Mouse (Mus musculus): ENCODE results near the gene Crkl.

Crkl gene

DNA sequence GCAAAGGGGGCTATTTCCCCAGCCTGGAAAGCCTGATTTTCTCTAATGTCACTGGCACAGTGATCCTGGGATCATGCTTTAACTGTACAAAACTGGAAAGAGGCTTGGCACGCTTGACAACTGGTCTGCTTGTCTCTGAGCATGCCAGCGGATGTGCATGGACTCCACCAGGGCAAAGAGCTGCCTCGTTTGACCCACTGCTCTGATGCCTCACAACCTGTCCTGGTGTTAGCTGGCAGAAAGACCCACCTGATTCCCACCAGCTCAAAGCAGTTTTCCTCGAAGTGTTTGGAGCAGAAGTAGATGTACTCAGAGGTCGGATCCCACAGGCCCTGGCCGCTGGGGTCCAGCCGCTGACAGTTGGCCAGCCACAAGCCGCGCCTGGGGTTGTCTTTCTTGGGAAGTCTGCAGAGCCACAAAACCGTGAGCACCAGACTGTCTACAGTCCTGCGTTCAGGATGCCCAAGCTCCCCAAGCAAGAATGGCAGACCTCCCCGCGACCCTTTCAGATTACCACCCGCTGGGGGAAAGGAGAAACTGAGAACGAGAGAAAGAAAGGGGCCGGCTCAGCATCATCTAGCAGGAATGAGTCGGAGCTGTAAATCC lies 78.3 kb downstream of the Crkl start:
- DNase-seq (ENCODE audit: low spot score) = no peak

DNA sequence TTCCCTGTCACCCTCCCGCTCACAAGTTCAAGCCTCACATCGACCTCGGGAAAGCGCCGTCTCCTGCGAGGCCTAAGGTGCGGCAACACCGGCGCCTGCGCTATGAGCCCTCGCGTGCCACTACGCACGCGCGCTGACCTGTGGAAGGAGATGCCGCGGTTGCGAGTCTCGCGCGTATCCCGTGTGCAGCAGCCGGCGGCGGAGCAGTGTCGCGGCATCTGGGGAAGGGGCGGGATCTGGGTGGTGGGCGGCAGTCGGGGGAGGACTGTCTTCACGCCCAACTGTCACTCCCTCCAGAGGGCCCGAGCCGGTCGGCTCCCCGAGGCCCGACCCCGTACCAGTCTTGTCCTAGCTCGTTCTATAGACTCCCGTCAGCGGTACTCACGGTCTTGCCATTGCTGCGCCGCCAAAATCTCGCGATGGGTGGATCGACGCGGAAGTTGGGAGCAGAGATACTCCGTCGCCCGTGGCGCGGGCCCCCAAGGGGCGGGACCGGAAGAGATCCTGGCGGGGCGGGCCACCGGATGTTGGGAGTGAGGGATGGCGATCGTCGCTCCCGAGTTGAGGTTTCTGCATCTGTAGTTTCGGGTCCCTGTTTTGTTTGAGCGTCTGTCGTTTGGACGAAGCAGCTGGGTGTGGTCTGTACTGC lies 79.0 kb downstream of the Crkl start, which contains the start of gene Thap7:
Thap7 (minus strand) TSS at position 497 of the 649 bp plus-strand sequence.
- DNase-seq (ENCODE audit: low spot score) = peak; percentile 98

DNA sequence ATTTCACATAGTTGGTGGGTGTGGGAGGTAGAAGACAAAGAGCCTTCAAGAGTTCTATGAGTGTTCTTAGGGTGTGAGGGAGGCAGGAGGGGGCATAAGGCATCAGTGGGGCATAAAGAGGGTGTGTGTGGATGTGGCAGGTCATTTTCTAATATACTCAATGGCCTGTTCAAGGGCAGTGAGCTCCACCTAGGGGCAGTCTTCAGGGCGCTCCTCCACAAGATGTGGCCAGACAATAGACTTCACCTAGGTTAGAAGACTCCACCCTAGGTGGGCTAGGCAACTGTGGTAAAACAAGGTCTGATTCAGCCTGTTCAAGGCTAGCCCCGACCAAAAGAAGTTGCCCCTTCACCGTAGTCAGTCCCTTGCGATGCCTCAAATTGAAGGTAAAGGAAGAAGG lies 80.5 kb downstream of the Crkl start:
- DNase-seq (ENCODE audit: low spot score) = peak; percentile 44

DNA sequence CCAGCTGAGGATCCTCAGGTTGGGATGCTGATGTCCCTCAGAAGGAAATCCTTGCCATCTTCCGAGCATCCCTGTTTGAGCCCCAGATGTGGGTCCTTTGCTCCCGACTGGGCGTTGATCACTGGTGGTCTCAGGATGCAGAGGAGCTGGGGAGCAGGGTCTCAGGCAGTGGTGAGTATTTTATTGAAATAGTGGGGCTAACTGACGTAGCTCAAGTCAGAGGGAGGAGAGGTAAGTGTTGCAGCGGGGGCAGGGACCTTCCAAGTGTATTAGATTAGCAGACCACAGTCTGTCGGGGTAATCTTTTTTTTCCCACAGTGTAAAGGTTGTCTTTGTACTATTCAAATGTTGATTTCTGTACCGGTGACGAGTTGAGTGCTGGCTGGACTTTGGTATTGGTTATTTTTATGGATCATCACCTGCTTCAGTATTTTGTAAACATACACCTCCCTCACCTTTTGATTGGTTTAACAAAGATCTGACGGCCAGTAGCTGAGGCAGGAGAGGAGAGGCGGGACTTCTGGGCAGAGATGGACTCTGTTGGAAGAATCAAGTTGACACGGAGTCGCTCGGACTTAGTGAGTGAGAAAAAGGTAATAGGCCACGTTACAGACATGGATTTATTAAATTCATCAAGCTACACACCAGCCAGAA lies 81.0 kb downstream of the Crkl start:
- DNase-seq (ENCODE audit: low spot score) = no peak

DNA sequence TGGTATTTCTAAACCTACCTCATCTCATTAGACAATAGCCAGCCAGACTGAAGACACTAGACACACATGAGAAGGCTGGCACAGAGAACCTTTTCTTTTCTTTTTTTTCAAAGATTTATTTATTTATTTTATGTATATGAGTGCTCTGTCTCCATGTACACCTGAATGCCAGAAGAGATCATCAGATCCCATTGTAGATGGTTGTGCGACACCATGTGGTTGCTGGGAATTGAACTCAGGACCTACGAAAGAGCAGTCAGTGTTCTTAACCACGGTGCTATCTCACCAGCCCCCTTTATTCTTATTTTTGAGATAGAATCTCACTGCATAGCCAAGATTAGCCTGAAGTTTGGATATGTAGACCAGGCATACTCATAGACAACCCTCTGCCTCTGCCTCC lies 84.8 kb downstream of the Crkl start:
- DNase-seq (ENCODE audit: low spot score) = no peak

All from embryo, embryonic 10.5 days (tissue).